Mouse (Mus musculus) bone marrow macrophage, adult 2 months (primary cell): Measurements from ENCODE around the gene Olig3. TPM values are rescaled to one million over a fixed set of nuclear protein-coding genes. Genes with fewer than 3 reads are reported as not detected.

ENCODE experiments used
- H3K27ac ChIP-seq: 2 replicates; pipeline ENCODE4 v1.5.1; 2012; ENCODE audit warnings: low read depth, low read length; ENCODE audit not compliant: insufficient read depth
- H3K4me1 ChIP-seq: 2 replicates; pipeline ENCODE4 v1.6.1; 2012; ENCODE audit warnings: low read length; ENCODE audit not compliant: control insufficient read depth, insufficient read depth
- H3K4me3 ChIP-seq: 2 replicates; pipeline ENCODE4 v1.5.1; 2012; ENCODE audit warnings: mild to moderate bottlenecking, low read length, moderate library complexity; ENCODE audit not compliant: insufficient read depth
- CTCF ChIP-seq: IDR thresholded peaks from 2 replicates; pipeline ENCODE4 v1.5.1; 2012; ENCODE audit warnings: low read depth, mild to moderate bottlenecking, low read length, moderate library complexity
- POLR2A ChIP-seq: IDR thresholded peaks from 2 replicates; pipeline ENCODE4 v1.6.1; 2012; ENCODE audit warnings: mild to moderate bottlenecking, low read depth, low read length, borderline replicate concordance
- polyA plus RNA-seq: library from polyadenylated mRNA; stranded (reverse); fragments of >200 nt; gene quantifications from 2 replicates; pipeline ENCODE4 v1.2.4, GENCODE M21; 2012; ENCODE audit not compliant: missing spikeins, insufficient read depth, insufficient read length

Olig3 gene
- polyA plus RNA-seq, result not detected in 2 replicates

DNA sequence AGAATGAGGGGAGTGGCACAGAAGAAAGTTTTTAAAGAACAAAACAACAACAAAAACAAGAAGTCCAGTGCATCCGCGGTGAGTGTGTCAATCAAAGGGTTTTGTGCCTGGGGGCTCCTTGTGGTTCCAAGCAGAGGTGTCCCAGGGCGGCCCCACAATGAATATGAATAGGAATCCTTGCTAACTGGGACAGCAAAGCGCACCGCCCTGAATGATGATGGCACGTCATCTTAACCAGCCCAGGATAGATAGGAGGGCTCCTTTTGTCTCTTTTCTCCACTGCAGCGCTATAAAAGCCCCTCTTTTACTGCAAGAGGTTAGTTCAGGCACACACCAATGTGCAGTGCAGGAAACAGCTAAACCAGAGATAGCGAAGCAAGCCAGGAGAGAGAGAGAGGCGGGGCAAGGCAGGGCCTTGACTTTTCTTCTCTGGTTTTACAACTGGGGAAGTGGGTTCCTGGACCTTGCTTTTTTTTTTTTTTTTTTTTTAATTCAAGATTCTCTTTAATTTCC, at the start of gene Olig3:
Gene Olig3, plus strand, starts transcription at position 463 of the 513 bp plus-strand sequence.
- no peak for TF ChIP-seq POLR2A
- no peak for TF ChIP-seq CTCF
- Histone ChIP-seq H3K27ac (no peak within 1 kb of the TSS), H3K4me1 (no peaks in the 10 kb centered on the region), H3K4me3 (no peak within 1 kb of the TSS)

DNA sequence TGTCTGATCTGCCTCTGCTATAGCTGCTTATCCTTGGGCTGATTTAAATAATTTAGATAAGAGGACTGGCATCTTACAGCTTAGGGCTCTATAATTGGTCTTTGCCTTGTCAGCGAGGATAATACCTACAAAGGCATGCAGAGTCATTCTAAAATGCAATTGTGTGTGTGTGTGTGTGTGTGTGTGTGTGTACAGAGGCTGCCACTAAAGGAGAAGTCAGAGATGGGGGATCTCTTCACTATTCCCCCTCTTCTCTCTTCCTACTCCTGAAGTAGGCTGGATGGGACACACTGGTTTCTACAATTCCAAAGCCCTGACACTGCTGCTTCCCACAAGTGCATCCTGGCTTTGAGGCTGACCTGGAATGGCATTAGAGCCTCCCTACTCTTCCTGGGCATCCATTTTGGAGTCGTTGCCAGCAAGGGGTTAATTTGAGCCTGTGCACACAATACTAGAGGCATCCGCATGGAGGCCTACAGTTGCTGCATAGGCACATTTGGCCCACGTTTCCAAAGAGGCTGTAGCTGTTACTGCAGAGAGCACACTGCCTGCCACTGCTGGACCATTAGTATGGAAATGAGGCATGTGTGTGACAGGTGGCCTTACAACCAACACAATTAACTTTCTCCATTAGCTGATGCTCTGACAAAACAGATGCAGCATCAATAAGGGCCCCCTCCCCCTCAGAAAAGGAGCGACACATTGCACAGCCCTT, 46.5 kb upstream of the Olig3 start:
- TF ChIP-seq POLR2A, result no peak
- no peak for TF ChIP-seq CTCF
- no peak overlapping the region for H3K27ac ChIP-seq
- H3K4me1 ChIP-seq, result no peaks in the 10 kb centered on the region
- H3K4me3 ChIP-seq, result no peak overlapping the region

DNA sequence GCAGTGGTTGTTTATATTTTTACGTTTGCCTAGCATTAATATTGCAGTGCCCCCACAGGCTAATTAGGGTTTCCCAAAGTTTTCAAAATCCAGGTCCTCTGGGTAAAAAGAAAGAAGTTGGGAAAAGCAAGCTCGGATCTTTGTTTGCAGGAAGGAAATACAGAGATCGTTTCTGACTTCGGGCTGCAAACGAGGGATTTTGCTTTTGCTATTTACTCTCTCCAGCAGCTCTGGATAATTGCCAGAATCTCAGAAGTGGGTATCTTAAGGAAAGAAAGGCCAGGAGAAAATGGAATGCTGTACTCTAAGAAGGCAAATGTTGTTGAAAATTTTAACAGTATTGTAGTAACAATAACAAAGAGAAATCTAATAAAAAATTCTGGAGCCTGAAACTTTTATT, 45.9 kb upstream of the Olig3 start:
- no peak overlapping the region for H3K27ac ChIP-seq
- TF ChIP-seq CTCF (no peak), POLR2A (no peak)
- no peak overlapping the region for H3K4me3 ChIP-seq
- no peaks in the 10 kb centered on the region for H3K4me1 ChIP-seq

DNA sequence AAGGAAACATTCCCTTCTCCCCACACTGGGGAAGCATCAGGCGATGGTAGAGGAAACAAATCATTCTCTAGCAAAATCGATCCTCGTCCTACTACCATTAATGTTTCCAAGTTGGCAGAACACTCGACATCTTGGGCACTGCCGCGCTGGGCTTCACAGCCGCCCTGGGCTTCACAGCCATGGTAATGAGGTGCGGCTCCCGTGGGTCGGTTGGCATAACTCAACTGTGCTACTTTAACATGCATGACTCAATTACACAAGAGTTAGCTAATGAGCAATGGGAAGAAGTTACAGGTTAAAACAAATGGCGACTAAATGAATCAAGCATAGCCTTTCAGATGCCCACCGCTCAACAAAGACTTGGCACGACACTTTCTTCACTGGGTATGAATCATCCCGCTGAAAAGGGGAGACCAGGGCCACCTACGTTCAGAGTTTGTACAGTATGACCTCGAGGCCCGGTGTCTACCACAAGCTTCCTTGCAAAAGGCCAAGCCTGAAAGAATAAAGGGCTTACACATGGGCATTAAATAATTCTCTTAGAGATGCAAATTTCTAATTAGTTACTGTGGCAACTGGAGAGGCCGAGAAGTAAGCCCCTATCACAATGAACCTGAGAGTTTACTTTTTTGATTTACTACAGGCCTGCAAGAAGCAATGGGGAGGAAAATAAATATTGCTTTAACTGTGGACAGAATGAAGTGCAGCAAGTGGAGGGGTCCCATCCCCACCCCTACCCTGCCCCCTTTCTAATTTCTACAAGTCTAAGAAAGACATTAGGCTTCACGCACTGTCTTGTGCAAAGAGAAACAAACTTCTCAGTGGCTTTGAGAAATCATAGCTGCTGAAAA, 38.1 kb upstream of the Olig3 start:
- no peak for TF ChIP-seq POLR2A
- no peak for TF ChIP-seq CTCF
- no peak overlapping the region for H3K27ac ChIP-seq
- no peaks in the 10 kb centered on the region for H3K4me1 ChIP-seq
- H3K4me3 ChIP-seq, result no peak overlapping the region

DNA sequence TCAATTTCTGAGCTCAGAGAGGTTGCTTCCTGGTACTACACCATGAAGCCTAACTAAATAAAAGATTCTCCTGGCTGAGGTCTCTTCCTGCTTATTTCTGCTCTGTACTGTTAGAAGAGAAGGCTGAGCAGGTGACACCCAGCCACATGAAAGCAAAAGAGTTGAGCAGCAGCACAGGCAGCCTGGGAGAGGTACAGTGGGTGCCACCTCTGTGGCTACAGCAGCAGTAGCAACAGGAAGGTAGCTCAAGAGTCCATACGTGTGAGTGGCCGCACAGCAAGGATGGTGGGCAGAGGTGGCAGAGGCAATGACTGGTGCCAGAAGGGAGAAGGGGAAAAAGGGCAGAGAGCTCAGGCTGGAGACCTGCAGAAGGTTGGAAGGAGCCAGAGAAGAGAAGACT, 34.6 kb upstream of the Olig3 start:
- TF ChIP-seq CTCF (no peak), POLR2A (no peak)
- Histone ChIP-seq H3K4me3 (no peak overlapping the region), H3K27ac (no peak overlapping the region), H3K4me1 (no peaks in the 10 kb centered on the region)

DNA sequence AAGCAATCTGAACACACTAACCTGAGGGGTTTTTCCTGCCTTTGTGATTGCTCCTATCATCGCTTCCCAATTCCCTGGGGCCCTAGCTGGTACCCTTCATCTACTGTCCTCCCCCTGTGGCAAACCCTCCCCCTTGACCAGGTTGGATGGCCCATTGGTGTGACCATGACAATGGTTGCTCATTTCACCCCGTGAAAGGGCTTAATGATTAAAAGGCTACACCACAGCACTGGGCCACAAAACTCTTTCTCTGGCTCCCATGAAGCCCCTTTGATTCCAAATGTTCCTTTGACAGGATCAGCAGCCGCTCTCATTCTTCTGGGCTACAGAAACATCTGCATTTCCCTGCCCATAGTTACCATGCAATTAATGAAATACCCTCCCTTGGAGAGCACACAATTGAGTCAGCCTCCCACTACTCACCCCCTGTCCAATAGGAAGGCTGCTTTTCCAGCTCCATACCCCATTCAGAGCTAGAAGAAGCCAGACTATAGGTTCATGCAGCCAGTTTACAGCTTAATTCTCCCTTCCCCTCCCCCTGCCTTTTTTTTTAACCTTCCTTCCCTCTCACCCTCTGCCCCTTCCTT, 27.0 kb upstream of the Olig3 start:
- H3K4me3 ChIP-seq, result no peak overlapping the region
- TF ChIP-seq CTCF, result no peak
- H3K4me1 ChIP-seq, result no peaks in the 10 kb centered on the region
- no peak overlapping the region for H3K27ac ChIP-seq

DNA sequence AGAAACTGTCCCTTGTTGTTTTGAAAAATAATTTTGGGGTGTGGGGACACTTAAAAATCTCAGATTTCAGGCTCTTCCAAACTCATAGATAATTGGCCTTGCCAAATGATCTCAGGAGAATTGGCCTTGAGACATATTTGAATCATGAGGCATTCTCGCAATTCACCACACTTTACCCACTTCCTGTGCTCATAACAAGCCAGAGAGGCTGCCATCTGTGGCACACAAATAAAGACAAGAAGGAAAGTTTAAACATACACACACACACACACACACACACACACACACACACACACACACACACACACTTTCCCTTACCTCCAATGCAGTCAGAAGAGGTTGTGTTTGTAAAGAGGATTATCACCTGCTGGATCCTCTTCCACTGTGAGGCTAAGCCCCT, 22.9 kb upstream of the Olig3 start:
- no peak overlapping the region for H3K27ac ChIP-seq
- H3K4me3 ChIP-seq, result no peak overlapping the region
- H3K4me1 ChIP-seq, result no peaks in the 10 kb centered on the region
- TF ChIP-seq POLR2A, result no peak
- TF ChIP-seq CTCF, result no peak

DNA sequence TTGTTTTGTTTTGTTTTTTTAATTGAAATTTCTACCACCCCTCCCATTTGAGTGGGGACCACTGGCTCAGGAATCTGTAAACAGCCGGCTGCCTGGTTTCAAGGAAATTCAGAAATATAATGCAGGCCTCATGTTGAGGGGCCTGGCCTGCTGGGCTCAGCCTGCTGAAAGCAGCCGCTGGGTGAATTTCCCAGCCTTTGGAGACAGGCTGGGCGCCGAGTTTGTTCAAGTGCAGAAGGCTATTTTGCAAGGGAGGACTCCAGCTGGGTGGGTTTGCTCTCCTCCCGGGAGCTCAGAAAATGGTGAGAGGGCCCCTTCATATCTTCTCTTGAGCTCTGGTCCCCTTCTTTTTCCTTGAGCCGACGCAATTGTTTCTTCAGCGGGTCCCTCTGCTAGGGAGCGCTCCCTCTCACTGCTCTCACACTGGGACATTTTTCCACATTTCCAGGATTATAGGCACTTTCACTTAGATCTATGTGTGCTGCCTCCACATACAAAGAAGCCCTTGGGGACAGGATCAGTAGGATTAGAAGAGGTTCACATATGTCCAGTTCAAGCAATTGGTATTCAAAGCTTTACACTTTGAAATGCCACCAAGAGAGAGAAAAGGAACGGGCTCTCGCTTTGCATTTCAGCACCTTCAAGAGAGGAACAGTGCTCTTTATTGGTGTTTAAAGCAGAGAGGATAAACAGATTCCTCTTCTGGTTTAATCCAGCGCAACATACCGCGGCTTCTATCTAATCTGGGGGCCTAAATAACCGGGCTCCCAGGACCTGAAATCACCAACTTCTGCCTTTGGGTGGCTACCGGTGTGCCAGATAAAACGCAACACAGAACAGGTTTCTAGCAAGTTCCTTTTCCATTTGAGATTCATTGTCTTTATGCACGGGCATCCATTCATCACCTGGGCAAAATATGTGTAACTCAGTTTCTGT, 17.4 kb upstream of the Olig3 start:
- no peak overlapping the region for H3K27ac ChIP-seq
- no peak for TF ChIP-seq CTCF
- TF ChIP-seq POLR2A, result no peak
- H3K4me3 ChIP-seq, result no peak overlapping the region
- no peaks in the 10 kb centered on the region for H3K4me1 ChIP-seq

DNA sequence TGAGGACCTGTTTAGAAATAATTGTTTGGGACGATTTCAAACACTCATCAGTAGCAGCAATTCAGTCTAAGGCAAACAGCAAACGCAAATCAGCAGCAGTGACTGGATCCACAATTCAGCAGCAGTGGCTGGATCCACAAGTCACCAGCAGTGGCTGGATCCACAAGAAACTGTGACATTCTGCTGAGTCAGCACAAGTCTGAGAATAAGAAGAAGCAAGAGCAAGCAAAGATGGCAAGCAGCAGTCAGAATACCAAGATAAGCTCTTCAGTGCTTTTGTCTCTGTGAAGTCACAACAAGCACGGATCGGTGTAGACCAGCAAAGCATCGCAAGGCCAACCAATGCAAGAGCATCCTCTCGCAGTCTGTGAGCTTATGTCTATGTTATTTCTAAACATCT, 12.3 kb upstream of the Olig3 start:
- no peak for TF ChIP-seq POLR2A
- TF ChIP-seq CTCF, result no peak
- H3K27ac ChIP-seq, result no peak overlapping the region
- H3K4me1 ChIP-seq, result no peaks in the 10 kb centered on the region
- H3K4me3 ChIP-seq, result no peak overlapping the region
